Mouse (Mus musculus): Measurements from ENCODE around the gene Tenm4. TPM values are rescaled to one million over a fixed set of nuclear protein-coding genes. Genes with fewer than 3 reads are reported as not detected.

The Tenm4 gene
- polyA plus RNA-seq, 2 experiments, result 12.7 to 37.4 TPM

DNA sequence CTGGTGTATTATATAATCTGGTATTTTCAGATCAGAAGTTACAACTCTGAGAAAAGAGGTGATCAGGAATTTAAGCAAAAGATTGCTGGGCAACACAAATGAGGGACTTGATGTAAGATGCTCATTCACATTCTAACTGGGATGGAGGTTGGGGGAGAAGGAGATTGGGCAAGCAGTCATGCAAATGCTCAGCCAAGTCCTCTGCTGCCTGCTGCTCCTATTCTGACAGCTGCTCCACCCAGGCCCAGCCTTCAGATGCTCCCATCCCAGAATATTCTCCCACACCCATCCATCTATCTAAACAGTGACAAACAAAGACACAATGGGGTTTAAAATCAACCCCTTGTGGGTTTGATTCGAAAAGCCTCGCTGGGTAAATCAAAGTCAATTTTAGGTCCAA lies 43.8 kb downstream of the Tenm4 start:
- WGBS, result 71% methylated on average over 2 of the region's 2 CpGs
- H3K27me3 ChIP-seq (ENCODE audit: control insufficient read depth, insufficient read depth, low read length), result no peaks in the 10 kb centered on the region

DNA sequence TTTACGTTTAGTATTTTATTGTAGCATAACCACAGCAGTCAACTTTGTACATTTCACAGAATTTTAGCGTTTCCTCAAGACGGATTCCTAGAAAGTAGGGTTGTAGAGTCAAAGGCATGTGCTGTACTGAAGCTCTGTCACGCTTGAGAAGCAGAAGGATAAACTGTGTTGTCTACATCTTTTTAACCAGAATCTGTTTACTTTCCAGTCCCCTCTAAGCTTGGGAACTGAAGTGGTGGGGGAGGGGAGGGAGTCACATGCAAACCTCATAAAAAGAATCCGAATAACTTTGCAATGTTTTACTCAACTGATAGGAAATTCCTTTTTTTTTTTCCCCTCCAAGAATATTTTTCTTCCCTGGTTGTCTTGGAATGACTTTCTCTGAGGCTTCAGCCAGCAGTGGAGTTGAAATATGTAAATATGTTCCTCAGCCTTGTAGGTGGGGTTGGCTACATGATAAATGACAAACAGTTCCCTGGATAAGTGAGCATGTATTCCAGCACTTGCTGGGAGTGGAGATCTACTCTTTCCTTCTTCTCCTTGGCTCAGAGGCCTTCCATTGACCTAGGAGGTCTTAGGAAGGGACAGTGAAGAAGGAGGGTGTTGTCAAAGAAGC lies 45.0 kb downstream of the Tenm4 start:
- 43% methylated on average over 5 of the region's 5 CpGs for WGBS
- DNase-seq (ENCODE audit: low spot score) (no peak), ATAC-seq (ENCODE audit: low FRiP score, low read depth) (no peak)
- H3K27me3 ChIP-seq (ENCODE audit: control insufficient read depth, insufficient read depth, low read length), result no peaks in the 10 kb centered on the region
- TF ChIP-seq POLR2A (IDR thresholded peaks at IDR 0.05; ENCODE audit: borderline replicate concordance, extremely low read depth, insufficient read depth, insufficient read length), result no peak
- H3K4me2 ChIP-seq (replicated peaks; ENCODE audit: low read depth, low read length, severe bottlenecking), result no peak overlapping the region
- no peak overlapping the region for H3K27ac ChIP-seq (replicated peaks; ENCODE audit: low read depth, low read length)
- H3K4me1 ChIP-seq (ENCODE audit: control insufficient read depth, insufficient read depth, low read length), result peaks cover 18% of the 10 kb centered on the region
- H3K4me3 ChIP-seq (replicated peaks; ENCODE audit: low read length), result no peak overlapping the region
- no peaks in the 10 kb centered on the region for H3K9me3 ChIP-seq (ENCODE audit: control insufficient read depth, low read length)
- no peak overlapping the region for H3K9ac ChIP-seq (ENCODE audit: low read depth, low read length, severe bottlenecking)
- no peaks in the 10 kb centered on the region for H3K36me3 ChIP-seq (ENCODE audit: control insufficient read depth, insufficient read depth, low read length)

More for the DNA sequence above, 43.8 kb downstream of the Tenm4 start:
- no peak overlapping the region for H3K9ac ChIP-seq (ENCODE audit: low read depth, low read length, severe bottlenecking)
- H3K4me1 ChIP-seq (ENCODE audit: control insufficient read depth, insufficient read depth, low read length), result peaks cover 18% of the 10 kb centered on the region
- no peak for TF ChIP-seq POLR2A (IDR thresholded peaks at IDR 0.05; ENCODE audit: borderline replicate concordance, extremely low read depth, insufficient read depth, insufficient read length)
- ATAC-seq (ENCODE audit: low FRiP score, low read depth) (no peak), DNase-seq (ENCODE audit: low spot score) (no peak)
- H3K4me2 ChIP-seq (replicated peaks; ENCODE audit: low read depth, low read length, severe bottlenecking), result no peak overlapping the region
- H3K9me3 ChIP-seq (ENCODE audit: control insufficient read depth, low read length), result no peaks in the 10 kb centered on the region
- no peak overlapping the region for H3K4me3 ChIP-seq (replicated peaks; ENCODE audit: low read length)
- no peaks in the 10 kb centered on the region for H3K36me3 ChIP-seq (ENCODE audit: control insufficient read depth, insufficient read depth, low read length)
- no peak overlapping the region for H3K27ac ChIP-seq (replicated peaks; ENCODE audit: low read depth, low read length)

DNA sequence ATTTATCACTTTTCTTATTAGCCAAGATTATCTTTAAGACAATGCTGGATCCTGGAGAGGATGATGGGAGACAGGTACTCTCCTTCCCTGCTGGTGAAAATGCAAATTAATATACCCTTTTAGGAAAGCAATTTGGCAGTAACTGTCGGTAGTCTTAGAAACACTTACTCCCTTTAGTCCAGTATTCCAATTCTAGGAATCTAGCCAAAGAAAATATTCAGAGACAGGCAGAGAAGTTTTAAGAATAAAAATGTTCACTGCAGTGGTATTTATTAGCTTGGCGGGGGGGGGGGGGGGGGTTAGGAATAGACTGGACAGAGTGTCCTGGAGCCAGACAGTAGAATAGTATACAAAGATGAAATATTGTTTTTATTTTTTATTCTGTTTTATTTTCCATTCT lies 48.3 kb downstream of the Tenm4 start:
- Histone ChIP-seq H3K9me3 (ENCODE audit: control insufficient read depth, low read length) (no peaks in the 10 kb centered on the region), H3K4me3 (replicated peaks; ENCODE audit: low read length) (no peak overlapping the region), H3K9ac (ENCODE audit: low read depth, low read length, severe bottlenecking) (no peak overlapping the region), H3K27me3 (ENCODE audit: control insufficient read depth, insufficient read depth, low read length) (no peaks in the 10 kb centered on the region), H3K4me2 (replicated peaks; ENCODE audit: low read depth, low read length, severe bottlenecking) (no peak overlapping the region), H3K4me1 (ENCODE audit: control insufficient read depth, insufficient read depth, low read length) (no peaks in the 10 kb centered on the region), H3K27ac (replicated peaks; ENCODE audit: low read depth, low read length) (no peak overlapping the region), H3K36me3 (ENCODE audit: control insufficient read depth, insufficient read depth, low read length) (no peaks in the 10 kb centered on the region)
- DNase-seq (ENCODE audit: low spot score) (no peak), ATAC-seq (ENCODE audit: low FRiP score, low read depth) (no peak)
- no peak for TF ChIP-seq POLR2A (IDR thresholded peaks at IDR 0.05; ENCODE audit: borderline replicate concordance, extremely low read depth, insufficient read depth, insufficient read length)
- 47% methylated on average over 2 of the region's 2 CpGs for WGBS

DNA sequence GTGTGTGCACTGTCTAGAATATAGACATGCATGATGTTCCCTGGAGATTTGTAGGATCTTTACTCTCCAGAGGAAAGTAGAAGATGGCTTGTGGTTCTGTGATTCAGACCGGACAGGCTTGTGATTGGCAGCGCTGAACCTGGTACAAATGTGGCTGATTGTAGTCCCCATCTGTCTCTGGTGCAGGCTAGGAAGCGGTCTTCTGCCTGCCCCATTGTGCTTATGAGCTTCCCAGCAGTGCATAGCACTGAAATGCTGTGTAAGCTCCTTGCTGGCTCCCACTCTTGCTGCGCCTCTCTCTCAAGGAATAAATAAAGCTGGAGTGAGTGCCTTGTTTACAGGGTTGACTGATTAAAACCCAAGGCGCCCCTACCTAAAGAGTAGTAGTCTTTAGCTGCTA lies 49.6 kb downstream of the Tenm4 start:
- ATAC-seq (ENCODE audit: low FRiP score, low read depth), result no peak
- Histone ChIP-seq H3K27ac (replicated peaks; ENCODE audit: low read depth, low read length) (no peak overlapping the region), H3K9ac (ENCODE audit: low read depth, low read length, severe bottlenecking) (no peak overlapping the region), H3K4me2 (replicated peaks; ENCODE audit: low read depth, low read length, severe bottlenecking) (no peak overlapping the region), H3K36me3 (ENCODE audit: control insufficient read depth, insufficient read depth, low read length) (no peaks in the 10 kb centered on the region), H3K27me3 (ENCODE audit: control insufficient read depth, insufficient read depth, low read length) (no peaks in the 10 kb centered on the region), H3K4me1 (ENCODE audit: control insufficient read depth, insufficient read depth, low read length) (no peaks in the 10 kb centered on the region), H3K9me3 (ENCODE audit: control insufficient read depth, low read length) (no peaks in the 10 kb centered on the region), H3K4me3 (replicated peaks; ENCODE audit: low read length) (no peak overlapping the region)
- no peak for TF ChIP-seq POLR2A (IDR thresholded peaks at IDR 0.05; ENCODE audit: borderline replicate concordance, extremely low read depth, insufficient read depth, insufficient read length)
- 87% methylated on average over 5 of the region's 5 CpGs for WGBS
- no peak for DNase-seq (ENCODE audit: low spot score)

DNA sequence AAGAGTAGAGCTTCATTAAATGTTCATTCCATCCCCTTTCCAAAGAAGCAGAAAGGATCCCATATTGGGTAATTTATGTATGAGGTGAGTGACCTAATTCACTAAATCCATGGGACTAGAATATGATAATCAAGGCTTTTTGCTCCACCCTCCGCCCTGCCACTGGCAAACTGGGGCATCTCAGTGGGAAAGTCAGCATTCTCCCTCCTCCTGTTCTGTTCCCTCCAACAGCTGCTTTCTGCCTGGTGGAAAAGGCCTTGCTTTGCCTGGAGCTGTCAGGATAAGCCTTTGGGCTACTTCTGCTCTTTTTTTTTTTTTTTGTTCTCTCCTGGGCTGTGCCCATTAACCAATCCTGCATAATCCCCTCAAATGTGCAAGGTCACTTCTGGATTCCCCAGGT lies 51.5 kb downstream of the Tenm4 start:
- TF ChIP-seq POLR2A (IDR thresholded peaks at IDR 0.05; ENCODE audit: borderline replicate concordance, extremely low read depth, insufficient read depth, insufficient read length), result no peak
- 82% methylated on average over 1 of the region's 1 CpGs for WGBS
- Histone ChIP-seq H3K36me3 (ENCODE audit: control insufficient read depth, insufficient read depth, low read length) (no peaks in the 10 kb centered on the region), H3K27ac (replicated peaks; ENCODE audit: low read depth, low read length) (no peak overlapping the region), H3K4me1 (ENCODE audit: control insufficient read depth, insufficient read depth, low read length) (no peaks in the 10 kb centered on the region), H3K27me3 (ENCODE audit: control insufficient read depth, insufficient read depth, low read length) (no peaks in the 10 kb centered on the region), H3K4me3 (replicated peaks; ENCODE audit: low read length) (no peak overlapping the region), H3K9ac (ENCODE audit: low read depth, low read length, severe bottlenecking) (no peak overlapping the region), H3K4me2 (replicated peaks; ENCODE audit: low read depth, low read length, severe bottlenecking) (no peak overlapping the region), H3K9me3 (ENCODE audit: control insufficient read depth, low read length) (no peaks in the 10 kb centered on the region)
- no peak for DNase-seq (ENCODE audit: low spot score)
- no peak for ATAC-seq (ENCODE audit: low FRiP score, low read depth)

Measured in limb, embryonic 14.5 days (tissue).